Mouse (Mus musculus): ENCODE results near the gene Faap100. TPM values are rescaled to one million over a fixed set of nuclear protein-coding genes. Genes with fewer than 3 reads are reported as not detected.

Gene Faap100
- polyA plus RNA-seq, 1 experiment from 2014 or later = 32.8 TPM

DNA sequence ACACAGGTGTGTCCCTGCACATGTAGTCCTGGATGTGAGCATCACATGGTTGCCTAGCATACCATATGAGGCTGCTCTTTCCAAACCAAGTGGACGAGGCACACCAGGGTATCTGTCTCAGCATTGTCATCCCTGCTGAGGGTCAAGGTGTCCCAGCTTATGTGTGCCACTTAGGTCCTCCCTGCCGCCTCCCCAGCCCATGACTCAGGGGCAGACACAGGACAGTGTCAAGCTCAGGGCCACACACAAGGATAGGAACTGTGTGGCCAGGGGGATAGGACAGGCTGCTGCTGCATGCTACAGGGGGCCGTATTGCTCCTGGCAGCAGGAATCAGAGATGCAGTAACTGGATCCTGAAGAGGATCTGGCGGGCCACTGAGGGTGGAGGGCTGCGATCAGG, 17.8 kb downstream of the Faap100 start:
- Histone ChIP-seq H3K36me3 (ENCODE audit: control insufficient read depth, insufficient read depth, low read length) (no peaks in the 10 kb centered on the region), H3K4me1 (ENCODE audit: control insufficient read depth in 2 of 2, insufficient read depth in 2 of 2, low read length in 2 of 2) (peaks cover 22 to 31% of the 10 kb centered on the region in 2 experiments), H3K4me2 (ENCODE audit: low read length) (no peak overlapping the region), H3K9ac (ENCODE audit: low read length) (no peak overlapping the region), H3K9me3 (ENCODE audit: control insufficient read depth, low read length) (no peaks in the 10 kb centered on the region), H3K27ac (replicated peaks in 1 of 2; ENCODE audit: control insufficient read depth in 1 of 2, insufficient read depth in 1 of 2, low read depth in 2 of 2, low read length in 2 of 2) (no peak overlapping the region), H3K4me3 (ENCODE audit: control insufficient read depth in 1 of 2, insufficient read depth in 1 of 2, low read depth in 1 of 2, low read length in 2 of 2) (no peak overlapping the region), H3K27me3 (ENCODE audit: control insufficient read depth, insufficient read depth, low read length) (no peaks in the 10 kb centered on the region)
- no peak for ATAC-seq (ENCODE audit: insufficient number of reproducible peaks, insufficient read depth, low FRiP score, low read depth)
- 84% methylated on average over 5 of the region's 5 CpGs for WGBS

DNA sequence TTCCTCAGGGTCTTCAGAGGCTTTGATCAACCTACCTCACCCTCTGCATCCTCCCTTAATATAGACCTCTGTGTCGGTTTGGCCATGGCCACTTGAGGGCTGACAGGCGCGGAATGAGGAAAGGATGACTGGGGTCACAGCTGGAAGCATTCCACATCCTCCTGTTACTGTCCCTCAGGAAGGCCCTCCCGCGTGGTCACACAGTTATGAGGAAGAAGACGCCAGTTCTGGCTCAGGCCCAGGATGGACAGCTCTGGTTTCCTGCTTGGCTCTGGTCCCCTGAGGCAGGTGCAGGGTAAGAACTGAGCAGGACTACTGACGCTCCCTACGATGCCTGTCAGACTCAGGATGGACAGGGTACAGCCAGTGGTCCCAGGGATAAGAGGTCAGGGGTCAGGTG, 18.5 kb downstream of the Faap100 start:
- H3K4me1 ChIP-seq (ENCODE audit: control insufficient read depth in 2 of 2, insufficient read depth in 2 of 2, low read length in 2 of 2) = peaks cover 24 to 36% of the 10 kb centered on the region in 2 experiments
- no peak overlapping the region for H3K9ac ChIP-seq (ENCODE audit: low read length)
- no peak overlapping the region for H3K4me3 ChIP-seq (ENCODE audit: control insufficient read depth in 1 of 2, insufficient read depth in 1 of 2, low read depth in 1 of 2, low read length in 2 of 2)
- H3K9me3 ChIP-seq (ENCODE audit: control insufficient read depth, low read length) = no peaks in the 10 kb centered on the region
- no peak overlapping the region for H3K27ac ChIP-seq (replicated peaks in 1 of 2; ENCODE audit: control insufficient read depth in 1 of 2, insufficient read depth in 1 of 2, low read depth in 2 of 2, low read length in 2 of 2)
- no peaks in the 10 kb centered on the region for H3K36me3 ChIP-seq (ENCODE audit: control insufficient read depth, insufficient read depth, low read length)
- no peaks in the 10 kb centered on the region for H3K27me3 ChIP-seq (ENCODE audit: control insufficient read depth, insufficient read depth, low read length)
- WGBS = 25% methylated on average over 8 of the region's 8 CpGs
- ATAC-seq (ENCODE audit: insufficient number of reproducible peaks, insufficient read depth, low FRiP score, low read depth) = no peak
- H3K4me2 ChIP-seq (ENCODE audit: low read length) = no peak overlapping the region

DNA sequence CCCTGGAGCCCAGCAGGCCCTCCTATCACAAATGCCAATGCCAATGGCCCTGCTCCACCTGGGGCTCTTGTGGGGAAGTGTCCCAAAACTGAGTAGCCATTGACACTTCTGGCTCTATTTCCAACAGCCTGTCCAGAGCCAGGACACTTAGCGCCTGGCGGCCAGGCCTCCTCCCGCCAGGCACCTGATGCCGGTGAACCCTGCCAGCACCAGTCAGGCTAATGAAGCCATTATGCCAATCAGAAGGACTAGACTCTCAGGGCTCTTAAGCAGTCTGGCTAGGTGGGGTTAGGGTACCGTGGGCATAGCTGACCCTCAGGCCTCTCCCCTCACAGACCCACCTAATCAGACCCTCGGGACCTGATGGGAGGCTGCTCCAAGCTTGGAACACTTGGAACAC, 19.2 kb downstream of the Faap100 start:
- 74% methylated on average over 6 of the region's 6 CpGs for WGBS
- no peaks in the 10 kb centered on the region for H3K9me3 ChIP-seq (ENCODE audit: control insufficient read depth, low read length)
- H3K36me3 ChIP-seq (ENCODE audit: control insufficient read depth, insufficient read depth, low read length) = no peaks in the 10 kb centered on the region
- peaks cover 26 to 42% of the 10 kb centered on the region in 2 experiments for H3K4me1 ChIP-seq (ENCODE audit: control insufficient read depth in 2 of 2, insufficient read depth in 2 of 2, low read length in 2 of 2)
- no peak overlapping the region for H3K9ac ChIP-seq (ENCODE audit: low read length)
- H3K27ac ChIP-seq (replicated peaks in 1 of 2; ENCODE audit: control insufficient read depth in 1 of 2, insufficient read depth in 1 of 2, low read depth in 2 of 2, low read length in 2 of 2) = no peak overlapping the region
- no peaks in the 10 kb centered on the region for H3K27me3 ChIP-seq (ENCODE audit: control insufficient read depth, insufficient read depth, low read length)
- H3K4me3 ChIP-seq (ENCODE audit: control insufficient read depth in 1 of 2, insufficient read depth in 1 of 2, low read depth in 1 of 2, low read length in 2 of 2) = no peak overlapping the region
- no peak overlapping the region for H3K4me2 ChIP-seq (ENCODE audit: low read length)
- ATAC-seq (ENCODE audit: insufficient number of reproducible peaks, insufficient read depth, low FRiP score, low read depth) = no peak

DNA sequence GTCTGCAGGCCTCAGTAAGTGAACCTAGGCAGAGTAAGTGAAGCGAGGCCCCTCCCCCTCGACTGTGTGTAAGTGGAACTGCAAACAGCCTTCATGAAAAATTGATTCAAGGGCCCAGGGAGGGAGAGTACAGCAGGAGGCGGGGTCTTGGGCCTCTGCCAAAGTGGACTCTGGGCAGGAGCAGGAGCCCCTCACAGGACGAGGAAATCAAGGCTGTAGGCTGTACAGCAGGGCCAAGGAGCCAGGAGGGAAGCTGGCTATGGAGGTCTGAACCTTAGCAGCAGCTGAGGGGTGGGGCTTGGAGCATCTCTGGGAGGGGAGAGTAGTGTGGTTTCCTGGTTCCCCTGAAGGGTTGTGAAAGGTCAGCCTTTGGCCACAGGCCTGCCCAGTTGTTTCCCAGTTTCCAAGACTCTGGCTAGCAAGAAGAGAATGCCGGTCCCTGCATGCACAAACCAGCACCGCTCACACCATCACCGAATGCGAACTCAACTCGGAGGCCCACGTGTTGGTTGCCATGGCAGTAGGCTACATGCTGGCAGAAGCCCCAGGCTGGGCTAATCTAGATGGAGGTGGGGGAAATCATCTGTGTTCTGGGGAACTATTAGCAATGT, 20.7 kb downstream of the Faap100 start:
- ATAC-seq (ENCODE audit: insufficient number of reproducible peaks, insufficient read depth, low FRiP score, low read depth) = peak; percentile 18

DNA sequence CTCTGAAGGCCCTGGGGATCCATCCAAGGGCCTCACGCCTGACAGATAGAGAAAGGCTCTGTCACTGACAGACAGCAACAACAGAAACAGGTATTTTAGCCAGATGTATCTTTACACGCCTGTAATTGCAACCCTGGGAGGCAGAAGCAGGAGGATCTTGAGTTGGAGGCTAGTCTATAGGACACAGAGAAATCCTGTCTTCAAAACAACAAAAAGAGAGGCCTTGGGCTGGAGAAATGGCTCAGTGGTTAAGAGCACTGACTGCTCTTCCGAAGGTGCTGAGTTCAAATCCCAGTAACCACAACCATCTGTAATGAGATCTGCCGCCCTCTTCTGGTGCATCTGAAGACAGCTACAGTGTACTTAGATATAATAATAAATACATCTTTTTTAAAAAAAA, 21.7 kb downstream of the Faap100 start:
- no peak overlapping the region for H3K27ac ChIP-seq (replicated peaks in 1 of 2; ENCODE audit: control insufficient read depth in 1 of 2, insufficient read depth in 1 of 2, low read depth in 2 of 2, low read length in 2 of 2)
- no peak overlapping the region for H3K4me3 ChIP-seq (ENCODE audit: control insufficient read depth in 1 of 2, insufficient read depth in 1 of 2, low read depth in 1 of 2, low read length in 2 of 2)
- H3K36me3 ChIP-seq (ENCODE audit: control insufficient read depth, insufficient read depth, low read length) = 0 out of 2 replicates have a peak, but pooled peaks cover 3% of the 10 kb centered on the region
- no peaks in the 10 kb centered on the region for H3K9me3 ChIP-seq (ENCODE audit: control insufficient read depth, low read length)
- no peak for ATAC-seq (ENCODE audit: insufficient number of reproducible peaks, insufficient read depth, low FRiP score, low read depth)
- WGBS = 91% methylated on average over 4 of the region's 4 CpGs
- peaks cover 42 to 64% of the 10 kb centered on the region in 2 experiments for H3K4me1 ChIP-seq (ENCODE audit: control insufficient read depth in 2 of 2, insufficient read depth in 2 of 2, low read length in 2 of 2)
- H3K27me3 ChIP-seq (ENCODE audit: control insufficient read depth, insufficient read depth, low read length) = no peaks in the 10 kb centered on the region
- H3K4me2 ChIP-seq (ENCODE audit: low read length) = no peak overlapping the region
- no peak overlapping the region for H3K9ac ChIP-seq (ENCODE audit: low read length)

More for the DNA sequence above, 20.7 kb downstream of the Faap100 start:
- Histone ChIP-seq H3K4me2 (ENCODE audit: low read length) (0 out of 2 replicates have a peak overlapping the region, but pooled peaks have one; percentile 12), H3K9ac (ENCODE audit: low read length) (peak overlapping the region; percentile 13), H3K4me3 (ENCODE audit: control insufficient read depth in 1 of 2, insufficient read depth in 1 of 2, low read depth in 1 of 2, low read length in 2 of 2) (no peak overlapping the region), H3K4me1 (ENCODE audit: control insufficient read depth in 2 of 2, insufficient read depth in 2 of 2, low read length in 2 of 2) (peaks cover 35 to 54% of the 10 kb centered on the region in 2 experiments), H3K27me3 (ENCODE audit: control insufficient read depth, insufficient read depth, low read length) (no peaks in the 10 kb centered on the region), H3K36me3 (ENCODE audit: control insufficient read depth, insufficient read depth, low read length) (no peaks in the 10 kb centered on the region), H3K9me3 (ENCODE audit: control insufficient read depth, low read length) (no peaks in the 10 kb centered on the region), H3K27ac (replicated peaks in 1 of 2; ENCODE audit: control insufficient read depth in 1 of 2, insufficient read depth in 1 of 2, low read depth in 2 of 2, low read length in 2 of 2) (peak overlapping the region; percentile 8 to 54)
- 21% methylated on average over 10 of the region's 10 CpGs for WGBS

DNA sequence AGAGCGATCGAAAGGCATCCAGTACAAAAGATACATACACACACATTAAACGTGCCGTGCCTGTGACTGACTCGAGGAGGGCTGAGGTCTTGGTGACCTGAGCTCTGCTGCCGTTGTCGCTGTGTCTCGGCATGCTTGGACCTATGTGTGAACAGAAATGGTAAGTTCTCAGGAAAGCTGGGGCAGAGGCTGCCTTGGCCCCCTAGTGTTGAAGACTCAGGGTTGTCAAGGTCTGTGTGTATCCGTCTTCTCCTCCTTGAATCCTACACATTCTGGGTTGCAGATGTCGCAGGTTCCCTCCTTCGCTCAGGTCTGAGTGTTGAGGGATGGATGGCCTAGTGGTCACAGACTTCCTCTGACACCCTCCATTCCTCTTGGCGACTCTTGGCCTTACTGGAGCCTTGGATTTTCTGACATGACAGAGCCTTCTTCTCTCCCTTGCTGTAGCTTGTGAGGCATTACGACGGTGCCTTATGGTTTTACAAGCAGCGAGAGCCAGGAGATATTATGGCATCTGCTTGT, 22.2 kb downstream of the Faap100 start:
- 82% methylated on average over 15 of the region's 15 CpGs for WGBS
- H3K9me3 ChIP-seq (ENCODE audit: control insufficient read depth, low read length) = no peaks in the 10 kb centered on the region
- H3K36me3 ChIP-seq (ENCODE audit: control insufficient read depth, insufficient read depth, low read length) = 0 out of 2 replicates have a peak, but pooled peaks cover 8% of the 10 kb centered on the region
- H3K27ac ChIP-seq (replicated peaks in 1 of 2; ENCODE audit: control insufficient read depth in 1 of 2, insufficient read depth in 1 of 2, low read depth in 2 of 2, low read length in 2 of 2) = no peak overlapping the region
- no peak overlapping the region for H3K9ac ChIP-seq (ENCODE audit: low read length)
- H3K4me1 ChIP-seq (ENCODE audit: control insufficient read depth in 2 of 2, insufficient read depth in 2 of 2, low read length in 2 of 2) = peaks cover 46 to 69% of the 10 kb centered on the region in 2 experiments
- H3K27me3 ChIP-seq (ENCODE audit: control insufficient read depth, insufficient read depth, low read length) = no peaks in the 10 kb centered on the region
- no peak overlapping the region for H3K4me3 ChIP-seq (ENCODE audit: control insufficient read depth in 1 of 2, insufficient read depth in 1 of 2, low read depth in 1 of 2, low read length in 2 of 2)
- H3K4me2 ChIP-seq (ENCODE audit: low read length) = no peak overlapping the region
- ATAC-seq (ENCODE audit: insufficient number of reproducible peaks, insufficient read depth, low FRiP score, low read depth) = no peak

DNA sequence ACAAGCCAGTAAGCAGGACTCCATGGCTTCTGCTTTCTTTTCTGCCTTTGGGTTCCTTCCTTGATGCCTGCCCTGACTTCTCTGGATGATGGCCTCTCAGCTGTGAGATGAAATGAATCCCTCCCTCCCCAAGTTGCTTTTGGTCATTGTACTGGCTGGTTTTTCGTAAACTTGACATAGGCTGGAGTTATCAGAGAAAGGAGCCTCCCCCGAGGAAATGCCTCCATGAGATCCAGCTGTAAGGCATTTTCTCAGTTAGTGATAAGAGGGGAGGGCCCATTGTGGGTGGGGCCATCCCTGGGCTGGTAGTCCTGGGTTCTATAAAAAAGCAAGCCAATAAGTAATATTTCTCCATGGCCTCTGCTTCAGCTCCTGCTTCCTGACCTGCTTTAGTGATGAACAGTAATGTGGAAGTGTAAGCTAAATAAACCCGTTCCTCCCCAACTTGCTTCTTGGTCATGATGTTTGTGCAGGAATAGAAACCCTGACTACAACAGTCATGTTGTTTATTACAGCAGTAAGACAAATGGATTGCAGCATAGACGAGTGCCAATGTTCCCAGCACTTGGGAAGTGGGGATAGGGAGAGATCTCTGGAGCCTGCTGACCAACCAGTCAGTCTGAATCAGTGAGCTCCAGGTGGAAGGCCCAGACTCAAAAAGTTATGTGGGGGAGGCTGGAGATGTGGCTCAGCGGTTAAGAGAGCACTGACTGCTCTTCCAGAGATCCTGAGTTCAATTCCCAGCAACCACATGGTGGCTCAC, 23.1 kb downstream of the Faap100 start:
- 0 out of 2 replicates have a peak, but pooled peaks cover 9% of the 10 kb centered on the region for H3K36me3 ChIP-seq (ENCODE audit: control insufficient read depth, insufficient read depth, low read length)
- no peak for ATAC-seq (ENCODE audit: insufficient number of reproducible peaks, insufficient read depth, low FRiP score, low read depth)
- peak overlapping the region; percentile 31 to 55; a peak in 3 of 4 replicates for H3K27ac ChIP-seq (replicated peaks in 1 of 2; ENCODE audit: control insufficient read depth in 1 of 2, insufficient read depth in 1 of 2, low read depth in 2 of 2, low read length in 2 of 2)
- H3K4me3 ChIP-seq (ENCODE audit: control insufficient read depth in 1 of 2, insufficient read depth in 1 of 2, low read depth in 1 of 2, low read length in 2 of 2) = no peak overlapping the region
- 46% methylated on average over 5 of the region's 5 CpGs for WGBS
- H3K9me3 ChIP-seq (ENCODE audit: control insufficient read depth, low read length) = no peaks in the 10 kb centered on the region
- H3K27me3 ChIP-seq (ENCODE audit: control insufficient read depth, insufficient read depth, low read length) = no peaks in the 10 kb centered on the region
- H3K4me2 ChIP-seq (ENCODE audit: low read length) = no peak overlapping the region
- peaks cover 54 to 77% of the 10 kb centered on the region in 2 experiments for H3K4me1 ChIP-seq (ENCODE audit: control insufficient read depth in 2 of 2, insufficient read depth in 2 of 2, low read length in 2 of 2)
- H3K9ac ChIP-seq (ENCODE audit: low read length) = 0 out of 2 replicates have a peak overlapping the region, but pooled peaks have one; percentile 21
